Mouse (Mus musculus): ENCODE measurements around the gene Acads. TPM values are rescaled to one million over a fixed set of nuclear protein-coding genes. Genes with fewer than 3 reads are reported as not detected.
"Not testable (repeated sequence)": the region's sequence is repeated elsewhere in the genome, so short reads cannot be mapped to it uniquely, and the experiment has no call there.

The Acads gene
- polyA plus RNA-seq, 1 experiment from 2014 or later, result 47.8 TPM

DNA sequence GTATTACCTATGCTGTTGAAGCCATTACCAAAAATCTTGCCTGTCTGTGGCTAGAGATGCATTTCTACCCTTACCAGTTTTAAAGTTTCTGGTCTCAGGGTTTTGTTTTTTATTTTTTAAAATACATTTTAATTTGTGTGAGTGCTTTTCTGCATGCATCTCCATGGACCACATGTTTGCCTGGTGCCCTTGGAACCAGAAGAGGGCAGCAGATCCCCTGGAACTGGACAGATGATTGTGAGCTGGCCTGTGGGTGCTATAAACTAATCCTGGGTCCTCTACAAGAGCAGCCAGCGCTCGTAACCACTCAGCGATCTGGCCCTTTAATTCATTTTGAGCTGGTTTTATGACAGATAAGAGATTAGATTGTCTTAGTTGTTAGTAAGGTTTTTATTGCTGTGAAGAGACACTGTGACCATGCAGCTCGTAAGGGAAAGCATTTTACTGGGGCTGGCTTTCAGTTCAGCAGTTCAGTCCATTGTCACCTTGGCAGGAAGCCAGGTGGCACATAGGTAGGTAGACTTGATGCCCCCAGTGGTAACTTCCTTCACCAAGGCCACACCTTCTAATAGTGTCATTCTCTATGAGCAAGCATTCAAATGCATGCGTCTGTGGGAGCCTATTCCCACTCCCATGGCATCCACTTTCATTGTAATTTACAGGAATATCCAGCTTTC lies 29.4 kb downstream of the Acads start:
- Histone ChIP-seq H3K4me2 (replicated peaks) (no peak overlapping the region), H3K36me3 (peaks cover 81% of the 10 kb centered on the region), H3K9me3 (replicated peaks) (no peaks in the 10 kb centered on the region), H3K9ac (no peak overlapping the region), H3K4me3 (replicated peaks) (no peak overlapping the region), H3K27me3 (no peaks in the 10 kb centered on the region), H3K4me1 (no peaks in the 10 kb centered on the region; the same call in 1 of the 2 replicates), H3K27ac (replicated peaks) (no peak overlapping the region)
- 94% methylated on average over 5 of the region's 5 CpGs for WGBS
- no peak for ATAC-seq (ENCODE audit: insufficient number of reproducible peaks, low FRiP score, low TSS enrichment, low read depth)

GRCm38 (mm10) chr5:115085675-115086074 lies 33.5 kb downstream of the Acads start:
- 77% methylated on average over 2 of the region's 2 CpGs for WGBS
- Histone ChIP-seq H3K9ac (no peak overlapping the region), H3K4me2 (replicated peaks) (no peak overlapping the region), H3K4me1 (no peaks in the 10 kb centered on the region; the same call in 1 of the 2 replicates), H3K9me3 (replicated peaks) (no peaks in the 10 kb centered on the region), H3K27ac (replicated peaks) (no peak overlapping the region), H3K4me3 (replicated peaks) (no peak overlapping the region), H3K36me3 (peaks cover 78% of the 10 kb centered on the region), H3K27me3 (no peaks in the 10 kb centered on the region)
- no peak for ATAC-seq (ENCODE audit: insufficient number of reproducible peaks, low FRiP score, low TSS enrichment, low read depth)

DNA sequence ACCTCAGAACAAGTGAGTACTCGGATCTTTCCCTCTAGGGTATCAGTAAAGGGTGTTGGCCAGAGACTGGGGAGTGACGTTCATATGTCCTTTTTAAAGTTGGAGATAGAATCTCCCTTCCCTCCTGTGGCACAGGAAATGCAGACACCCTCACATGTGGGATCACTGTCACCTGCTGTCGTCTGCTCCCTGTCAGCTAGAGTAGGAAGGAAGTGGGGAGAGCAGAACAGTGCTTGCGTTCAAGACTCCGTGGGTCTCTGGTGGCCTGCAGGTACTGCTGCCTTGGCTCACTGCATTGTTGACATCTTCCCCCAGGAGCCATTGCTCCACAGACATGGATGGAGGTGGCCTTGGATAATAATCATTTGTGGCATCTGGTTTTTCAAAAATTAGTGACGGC lies 35.7 kb downstream of the Acads start:
- H3K9me3 ChIP-seq (replicated peaks), result no peaks in the 10 kb centered on the region
- no peaks in the 10 kb centered on the region for H3K27me3 ChIP-seq
- no peak overlapping the region for H3K9ac ChIP-seq
- H3K36me3 ChIP-seq, result peaks cover 57% of the 10 kb centered on the region
- H3K4me3 ChIP-seq (replicated peaks), result no peak overlapping the region
- H3K4me1 ChIP-seq, result no peaks in the 10 kb centered on the region; the same call in 1 of the 2 replicates
- H3K4me2 ChIP-seq (replicated peaks), result no peak overlapping the region
- H3K27ac ChIP-seq (replicated peaks), result no peak overlapping the region
- 76% methylated on average over 6 of the region's 6 CpGs for WGBS
- no peak for ATAC-seq (ENCODE audit: insufficient number of reproducible peaks, low FRiP score, low TSS enrichment, low read depth)

GRCm38 (mm10) chr5:115081636-115082035 lies 37.5 kb downstream of the Acads start:
- no peak overlapping the region for H3K9ac ChIP-seq
- no peak for ATAC-seq (ENCODE audit: insufficient number of reproducible peaks, low FRiP score, low TSS enrichment, low read depth)
- 77% methylated on average over 5 of the region's 5 CpGs for WGBS
- H3K27ac ChIP-seq (replicated peaks), result no peak overlapping the region
- H3K4me1 ChIP-seq, result no peaks in the 10 kb centered on the region; the same call in 1 of the 2 replicates
- H3K9me3 ChIP-seq (replicated peaks), result no peaks in the 10 kb centered on the region
- H3K4me3 ChIP-seq (replicated peaks), result no peak overlapping the region
- peaks cover 45% of the 10 kb centered on the region for H3K36me3 ChIP-seq
- no peaks in the 10 kb centered on the region for H3K27me3 ChIP-seq
- no peak overlapping the region for H3K4me2 ChIP-seq (replicated peaks)

GRCm38 (mm10) chr5:115076144-115076901 lies 42.8 kb downstream of the Acads start:
- peaks cover 25% of the 10 kb centered on the region for H3K36me3 ChIP-seq
- H3K27me3 ChIP-seq, result no peaks in the 10 kb centered on the region
- no peak overlapping the region for H3K4me2 ChIP-seq (replicated peaks)
- no peaks in the 10 kb centered on the region for H3K9me3 ChIP-seq (replicated peaks)
- no peak overlapping the region for H3K27ac ChIP-seq (replicated peaks)
- no peak overlapping the region for H3K9ac ChIP-seq
- H3K4me3 ChIP-seq (replicated peaks), result no peak overlapping the region
- no peak for ATAC-seq (ENCODE audit: insufficient number of reproducible peaks, low FRiP score, low TSS enrichment, low read depth)
- 60% methylated on average over 5 of the region's 5 CpGs for whole genome bisulfite sequencing
- H3K4me1 ChIP-seq, result peaks cover 12% of the 10 kb centered on the region

DNA sequence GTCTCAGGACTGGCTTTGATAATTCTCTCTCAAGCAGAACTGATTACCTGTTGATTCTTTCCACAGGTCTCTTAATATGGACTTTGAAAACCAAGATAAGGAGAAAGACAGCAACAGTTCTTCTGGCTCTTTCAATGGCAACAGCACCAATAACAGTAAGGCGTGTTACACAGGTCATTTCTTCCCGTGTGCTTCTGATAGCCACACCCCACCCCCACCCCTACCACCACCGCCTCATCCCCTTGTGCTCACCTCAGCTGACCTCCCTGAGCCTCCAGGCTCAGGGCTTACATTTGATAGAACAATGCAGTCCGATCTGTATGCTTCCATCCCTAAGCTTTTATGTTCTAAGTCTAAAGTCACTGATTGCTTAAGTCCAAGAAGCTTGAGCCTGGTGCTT lies 44.4 kb downstream of the Acads start:
- Histone ChIP-seq H3K9me3 (replicated peaks) (no peaks in the 10 kb centered on the region), H3K4me1 (peaks cover 15% of the 10 kb centered on the region), H3K27ac (replicated peaks) (no peak overlapping the region), H3K9ac (no peak overlapping the region), H3K27me3 (no peaks in the 10 kb centered on the region), H3K36me3 (peaks cover 23% of the 10 kb centered on the region), H3K4me2 (replicated peaks) (no peak overlapping the region), H3K4me3 (replicated peaks) (no peak overlapping the region)
- no peak for ATAC-seq (ENCODE audit: insufficient number of reproducible peaks, low FRiP score, low TSS enrichment, low read depth)
- 68% methylated on average over 4 of the region's 4 CpGs for WGBS

DNA sequence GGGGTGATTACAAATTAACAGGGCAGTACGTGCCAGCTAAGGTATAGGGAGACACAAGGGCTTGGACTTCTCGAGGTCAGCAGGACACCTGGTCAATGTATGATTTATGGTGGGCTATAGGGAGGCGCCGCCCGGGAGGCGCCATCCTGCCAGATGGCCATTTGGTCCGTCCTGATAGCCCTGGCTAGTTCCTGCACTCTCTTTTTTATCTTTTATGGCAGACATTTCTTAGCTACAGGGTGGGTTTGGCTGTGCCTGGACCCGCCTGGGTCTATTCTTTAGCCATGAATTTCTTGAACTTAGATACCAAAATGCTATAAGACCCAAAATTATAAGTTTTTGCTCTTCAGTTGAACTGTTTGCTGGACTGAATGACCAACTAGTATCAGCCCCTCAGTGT lies 45.8 kb downstream of the Acads start:
- not testable (repeated sequence) for H3K27me3 ChIP-seq; H3K27ac ChIP-seq (replicated peaks); H3K4me2 ChIP-seq (replicated peaks); ATAC-seq (ENCODE audit: insufficient number of reproducible peaks, low FRiP score, low TSS enrichment, low read depth); H3K9ac ChIP-seq; H3K4me3 ChIP-seq (replicated peaks); H3K9me3 ChIP-seq (replicated peaks)
- Histone ChIP-seq H3K36me3 (peaks cover 23% of the 10 kb centered on the region), H3K4me1 (peaks cover 15% of the 10 kb centered on the region)
- WGBS, result 89% methylated on average over 8 of the region's 8 CpGs

GRCm38 (mm10) chr5:115072143-115072542 lies 47.0 kb downstream of the Acads start:
- peaks cover 18% of the 10 kb centered on the region for H3K4me1 ChIP-seq
- H3K36me3 ChIP-seq, result peaks cover 19% of the 10 kb centered on the region
- H3K4me2 ChIP-seq (replicated peaks), result 0 out of 2 replicates have a peak overlapping the region, but pooled peaks have one; percentile 13
- H3K27me3 ChIP-seq, result no peaks in the 10 kb centered on the region
- H3K27ac ChIP-seq (replicated peaks), result peak overlapping the region; percentile 76
- peak; percentile 73 for ATAC-seq (ENCODE audit: insufficient number of reproducible peaks, low FRiP score, low TSS enrichment, low read depth)
- no peaks in the 10 kb centered on the region for H3K9me3 ChIP-seq (replicated peaks)
- no peak overlapping the region for H3K9ac ChIP-seq
- H3K4me3 ChIP-seq (replicated peaks), result no peak overlapping the region
- WGBS, result 59% methylated on average over 7 of the region's 7 CpGs

GRCm38 (mm10) chr5:115071096-115071901 lies 47.8 kb downstream of the Acads start:
- H3K4me2 ChIP-seq (replicated peaks), result 0 out of 2 replicates have a peak overlapping the region, but pooled peaks have one; percentile 13
- H3K9me3 ChIP-seq (replicated peaks), result no peaks in the 10 kb centered on the region
- 80% methylated on average over 11 of the region's 11 CpGs for WGBS

GRCm38 (mm10) chr5:115070457-115070856 lies 48.7 kb downstream of the Acads start:
- 100% methylated on average over 2 of the region's 2 CpGs for WGBS
- Histone ChIP-seq H3K27ac (replicated peaks) (no peak overlapping the region), H3K9ac (no peak overlapping the region), H3K4me1 (peaks cover 18% of the 10 kb centered on the region), H3K4me2 (replicated peaks) (no peak overlapping the region), H3K4me3 (replicated peaks) (no peak overlapping the region), H3K9me3 (replicated peaks) (no peaks in the 10 kb centered on the region), H3K36me3 (peaks cover 8% of the 10 kb centered on the region), H3K27me3 (no peaks in the 10 kb centered on the region)
- no peak for ATAC-seq (ENCODE audit: insufficient number of reproducible peaks, low FRiP score, low TSS enrichment, low read depth)

More at GRCm38 (mm10) chr5:115071096-115071901, 47.8 kb downstream of the Acads start:
- H3K36me3 ChIP-seq, result peaks cover 16% of the 10 kb centered on the region
- H3K4me1 ChIP-seq, result peaks cover 18% of the 10 kb centered on the region
- H3K4me3 ChIP-seq (replicated peaks), result no peak overlapping the region
- H3K9ac ChIP-seq, result no peak overlapping the region
- no peaks in the 10 kb centered on the region for H3K27me3 ChIP-seq
- ATAC-seq (ENCODE audit: insufficient number of reproducible peaks, low FRiP score, low TSS enrichment, low read depth), result peak; percentile 51; the same call in 1 of the 2 replicates
- H3K27ac ChIP-seq (replicated peaks), result peak overlapping the region; percentile 76

DNA sequence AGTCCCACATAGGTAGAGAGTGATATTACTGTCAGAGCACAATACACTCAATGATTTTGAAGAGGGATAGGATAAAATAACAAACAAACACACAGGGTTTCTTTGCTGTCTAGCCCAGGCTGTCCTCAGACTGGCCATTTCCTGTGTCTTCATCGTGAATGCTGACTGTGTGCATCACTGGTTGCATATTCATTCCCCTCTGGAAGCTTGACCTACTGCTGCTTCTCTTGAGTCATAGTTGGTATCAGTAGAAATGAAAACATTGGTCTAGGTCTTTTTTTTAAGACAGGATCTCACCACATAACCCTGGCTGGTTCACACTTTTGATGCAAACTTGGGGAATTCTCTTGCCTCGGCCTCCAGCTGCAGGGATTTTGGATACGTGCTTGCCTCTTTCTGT lies 49.5 kb downstream of the Acads start:
- peaks cover 18% of the 10 kb centered on the region for H3K4me1 ChIP-seq
- WGBS, result 82% methylated on average over 3 of the region's 3 CpGs
- no peaks in the 10 kb centered on the region for H3K27me3 ChIP-seq
- H3K9ac ChIP-seq, result no peak overlapping the region
- no peak overlapping the region for H3K4me3 ChIP-seq (replicated peaks)
- no peak for ATAC-seq (ENCODE audit: insufficient number of reproducible peaks, low FRiP score, low TSS enrichment, low read depth)
- no peak overlapping the region for H3K27ac ChIP-seq (replicated peaks)
- H3K36me3 ChIP-seq, result no peaks in the 10 kb centered on the region
- no peaks in the 10 kb centered on the region for H3K9me3 ChIP-seq (replicated peaks)
- H3K4me2 ChIP-seq (replicated peaks), result no peak overlapping the region
